Mouse (Mus musculus): ENCODE results near the gene Ces3b.
"Not testable (repeated sequence)": the region's sequence is repeated elsewhere in the genome, so short reads cannot be mapped to it uniquely, and the experiment has no call there.

Ces3b gene

GRCm38 (mm10) chr8:105083449-105084050 lies at the start of gene Ces3b:
Gene Ces3b (plus strand): TSS chr8:105083753.
- DNase-seq (ENCODE audit: low read depth, low spot score), result no peak

- DNase-seq (ENCODE audit: low read depth, low spot score), result no peak
Observed at GRCm38 (mm10) chr8:105043510-105043909, 40.0 kb upstream of the Ces3b start.

GRCm38 (mm10) chr8:105045824-105046401 lies 37.6 kb upstream of the Ces3b start:
- DNase-seq (ENCODE audit: low read depth, low spot score), result no peak

- no peak for DNase-seq (ENCODE audit: low read depth, low spot score)
Observed at GRCm38 (mm10) chr8:105048371-105048854, 35.1 kb upstream of the Ces3b start, which contains the start of gene Ces3a. Gene Ces3a (plus strand): TSS chr8:105048601.

- DNase-seq (ENCODE audit: low read depth, low spot score), result no peak
Observed at GRCm38 (mm10) chr8:105056211-105056610, 27.3 kb upstream of the Ces3b start.

GRCm38 (mm10) chr8:105060056-105060455 lies 23.5 kb upstream of the Ces3b start:
- no peak for DNase-seq (ENCODE audit: low read depth, low spot score)

GRCm38 (mm10) chr8:105066761-105067160 lies 16.8 kb upstream of the Ces3b start:
- DNase-seq (ENCODE audit: low read depth, low spot score), result peak; percentile 30

- DNase-seq (ENCODE audit: low read depth, low spot score), result not testable (repeated sequence)
Observed at GRCm38 (mm10) chr8:105067905-105068304, 15.6 kb upstream of the Ces3b start.

GRCm38 (mm10) chr8:105068971-105069370 lies 14.6 kb upstream of the Ces3b start:
- no peak for DNase-seq (ENCODE audit: low read depth, low spot score)

- DNase-seq (ENCODE audit: low read depth, low spot score), result no peak
Observed at GRCm38 (mm10) chr8:105076601-105077000, 7.0 kb upstream of the Ces3b start.

GRCm38 (mm10) chr8:105077071-105077470 lies 6.5 kb upstream of the Ces3b start:
- DNase-seq (ENCODE audit: low read depth, low spot score), result no peak

GRCm38 (mm10) chr8:105078591-105078990 lies 5.0 kb upstream of the Ces3b start:
- no peak for DNase-seq (ENCODE audit: low read depth, low spot score)

- DNase-seq (ENCODE audit: low read depth, low spot score), result no peak
Observed at GRCm38 (mm10) chr8:105080814-105081336, 2.7 kb upstream of the Ces3b start.

GRCm38 (mm10) chr8:105088166-105088565 lies 4.6 kb downstream of the Ces3b start:
- DNase-seq (ENCODE audit: low read depth, low spot score), result not testable (repeated sequence)

- DNase-seq (ENCODE audit: low read depth, low spot score), result no peak
Observed at GRCm38 (mm10) chr8:105088581-105088980, 5.0 kb downstream of the Ces3b start.

GRCm38 (mm10) chr8:105093992-105094391 lies 10.4 kb downstream of the Ces3b start:
- DNase-seq (ENCODE audit: low read depth, low spot score), result no peak

- DNase-seq (ENCODE audit: low read depth, low spot score), result not testable (repeated sequence)
Observed at GRCm38 (mm10) chr8:105102101-105102785, 18.7 kb downstream of the Ces3b start.

GRCm38 (mm10) chr8:105103701-105104100 lies 20.1 kb downstream of the Ces3b start:
- not testable (repeated sequence) for DNase-seq (ENCODE audit: low read depth, low spot score)

GRCm38 (mm10) chr8:105104220-105104619 lies 20.7 kb downstream of the Ces3b start:
- DNase-seq (ENCODE audit: low read depth, low spot score), result no peak

GRCm38 (mm10) chr8:105129864-105130263 lies 46.3 kb downstream of the Ces3b start:
- no peak for DNase-seq (ENCODE audit: low read depth, low spot score)

GRCm38 (mm10) chr8:105131509-105131908 lies 48.0 kb downstream of the Ces3b start, which contains the start of gene Ces4a:
Gene Ces4a (plus strand): TSS chr8:105131800.
- no peak for DNase-seq (ENCODE audit: low read depth, low spot score)

- peak; percentile 29 for DNase-seq (ENCODE audit: low read depth, low spot score)
Observed at GRCm38 (mm10) chr8:105138423-105138822, 54.9 kb downstream of the Ces3b start.
